Mouse (Mus musculus): ENCODE measurements around the gene 1700088E04Rik.

Gene 1700088E04Rik

DNA sequence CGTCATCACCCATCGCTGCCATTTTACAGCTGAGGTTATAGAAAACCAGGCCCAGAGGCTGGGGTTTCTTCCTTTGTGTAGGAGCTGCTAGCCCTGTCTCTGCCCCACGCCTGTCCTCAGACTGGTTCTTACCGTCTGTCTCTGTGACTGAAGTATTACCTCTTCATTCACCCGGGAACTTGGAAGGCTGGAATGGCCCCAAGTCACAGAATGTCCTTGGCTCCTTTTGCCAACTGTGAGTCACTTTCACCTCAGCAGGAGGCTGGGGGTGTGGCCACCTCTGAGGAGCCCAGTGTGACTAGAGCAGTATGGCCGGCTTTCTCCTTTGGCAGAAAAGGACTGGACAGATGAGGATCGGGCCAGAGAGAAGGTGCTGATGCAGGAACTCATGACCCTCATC is 9.6 kb downstream of the 1700088E04Rik start:
- no peak for DNase-seq (ENCODE audit: low spot score)

DNA sequence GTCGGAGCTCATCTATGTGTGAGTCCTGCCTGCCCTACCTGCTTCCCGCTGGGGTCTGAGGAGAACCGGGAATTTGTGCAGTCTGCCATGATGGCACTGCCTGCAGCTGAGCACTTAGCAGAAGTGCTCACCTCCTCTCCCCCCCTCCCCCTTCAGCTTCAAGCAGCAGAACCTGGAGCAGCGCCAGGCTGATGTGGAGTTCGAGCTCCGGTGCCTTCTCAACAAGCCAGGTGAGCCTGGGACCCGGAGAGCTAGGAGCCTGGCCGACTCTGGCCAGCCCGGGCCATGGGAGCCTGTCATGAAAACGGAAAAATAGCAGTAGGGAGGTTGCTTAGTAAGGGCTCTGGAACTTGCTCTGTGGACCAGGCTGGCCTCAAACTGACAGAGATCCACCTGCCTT is 10.3 kb downstream of the 1700088E04Rik start:
- DNase-seq (ENCODE audit: low spot score): no peak

DNA sequence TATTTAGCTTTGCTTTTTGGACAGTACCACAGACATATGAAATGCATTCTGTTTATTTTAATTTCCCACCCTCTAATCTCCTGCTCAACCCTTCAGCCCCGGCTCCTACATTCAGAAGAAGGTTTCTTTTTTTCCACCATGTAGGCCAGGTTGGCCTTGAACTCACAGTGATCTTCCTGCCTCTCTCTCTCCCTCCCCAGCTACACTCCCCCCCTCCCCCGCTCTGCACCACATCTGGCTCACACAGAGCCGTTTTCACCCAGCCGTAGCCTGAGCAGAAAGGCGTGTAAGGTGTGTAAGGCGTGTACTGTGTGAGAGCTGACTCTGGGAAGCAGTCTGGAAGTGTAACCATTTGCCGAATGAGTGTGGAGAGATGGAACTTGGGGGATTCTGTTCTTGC is 11.7 kb downstream of the 1700088E04Rik start:
- no peak for DNase-seq (ENCODE audit: low spot score)

DNA sequence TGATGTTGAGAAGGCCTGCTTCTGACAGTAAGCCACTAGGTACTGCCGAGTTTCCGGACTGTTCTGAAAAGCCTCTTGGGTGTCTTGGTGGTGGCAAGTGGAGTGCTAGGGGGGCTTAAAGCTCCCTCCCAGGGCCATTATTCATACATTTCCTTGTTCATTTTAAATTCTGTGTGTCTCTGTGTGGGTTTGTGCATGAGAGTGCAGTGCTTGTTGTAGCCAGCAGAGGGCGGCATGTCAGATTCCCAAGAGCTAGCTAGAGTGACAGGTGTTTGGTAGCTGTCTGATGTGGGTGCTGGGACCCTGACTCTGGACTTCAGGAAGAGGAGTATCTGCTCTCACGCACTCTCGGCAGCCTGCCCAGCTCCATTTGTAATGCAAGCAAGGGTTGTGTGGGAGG is 12.8 kb downstream of the 1700088E04Rik start:
- DNase-seq (ENCODE audit: low spot score): no peak

DNA sequence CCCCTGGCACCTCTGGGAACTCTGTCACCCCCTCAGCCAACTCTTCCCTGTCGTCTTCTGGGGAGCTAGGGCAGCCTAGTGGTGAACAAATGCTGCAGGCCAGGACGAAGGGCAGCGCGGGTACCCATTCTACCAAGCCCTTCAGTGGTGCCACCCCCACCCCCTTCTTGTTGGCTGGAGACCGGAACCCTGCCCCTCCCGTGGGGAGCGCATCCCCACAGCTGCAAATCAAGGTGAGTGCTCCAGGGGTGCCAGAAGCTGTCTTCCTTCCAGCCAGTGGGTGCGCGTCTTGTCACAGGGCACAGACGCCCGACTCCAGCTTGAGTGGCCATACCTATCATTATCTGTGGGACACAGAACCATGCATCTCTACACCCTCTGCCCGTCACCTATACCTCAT is 14.0 kb downstream of the 1700088E04Rik start:
- no peak for DNase-seq (ENCODE audit: low spot score)

DNA sequence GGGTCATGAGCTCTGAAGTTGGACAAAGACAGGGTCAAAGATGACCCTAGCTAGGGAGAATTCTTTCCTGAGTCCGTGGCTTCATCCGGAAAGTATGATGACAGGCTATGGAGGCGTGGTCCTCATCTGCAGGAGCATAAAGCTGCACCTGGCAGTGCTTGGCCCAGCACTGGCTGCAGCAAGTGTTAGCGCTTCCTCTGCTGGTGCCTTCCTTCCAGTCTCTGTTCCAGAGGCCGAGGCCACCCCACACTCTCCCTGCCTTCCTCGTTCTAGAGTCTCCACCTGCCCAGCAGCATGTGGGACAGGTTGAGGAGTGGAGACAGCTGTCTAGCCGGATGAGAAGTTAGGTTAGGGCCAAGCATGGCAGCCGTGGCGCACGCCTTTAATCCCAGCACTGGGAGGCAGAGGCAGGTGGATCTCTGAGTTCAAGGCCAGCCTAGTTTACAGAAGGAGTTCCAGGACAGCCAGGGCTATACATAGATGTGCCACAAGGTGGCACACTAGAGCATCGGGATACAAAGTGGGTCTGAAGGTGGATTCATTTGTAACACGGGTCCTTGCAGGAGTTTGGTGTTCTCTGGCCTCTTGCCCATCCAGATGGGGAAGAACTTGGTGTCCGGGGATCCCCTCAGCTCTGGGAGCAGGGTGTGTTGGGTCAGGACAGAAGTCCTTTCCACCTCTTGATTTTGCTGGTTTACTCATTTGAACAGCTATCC is 14.7 kb downstream of the 1700088E04Rik start:
- no peak for DNase-seq (ENCODE audit: low spot score)

DNA sequence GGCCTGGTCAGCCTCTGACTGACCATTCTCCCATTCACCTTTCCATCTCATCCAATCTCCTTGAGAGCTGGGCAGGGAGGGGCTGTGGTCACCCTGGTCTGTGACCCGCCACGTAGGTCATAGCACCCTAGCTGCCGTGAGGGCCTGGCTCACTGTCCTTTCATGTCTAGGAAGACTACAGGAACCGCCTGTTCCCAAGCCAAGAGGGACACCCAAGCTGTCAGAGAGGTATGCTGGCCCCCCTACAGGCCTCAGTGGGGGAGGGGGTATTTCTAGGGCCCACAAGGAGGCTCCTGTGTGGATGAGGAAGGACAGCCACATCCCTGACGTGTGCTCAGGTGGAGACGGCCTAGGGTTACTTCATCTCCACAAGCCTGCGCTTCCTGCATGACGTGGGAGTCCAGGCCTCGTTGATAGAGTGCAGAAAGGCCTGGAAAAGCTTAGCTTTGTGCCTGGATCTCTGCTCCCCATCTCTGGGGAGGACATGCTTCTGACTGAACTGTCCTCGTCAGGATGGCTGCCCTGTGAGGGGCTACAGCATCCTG is 16.6 kb downstream of the 1700088E04Rik start:
- DNase-seq (ENCODE audit: low spot score): no peak

DNA sequence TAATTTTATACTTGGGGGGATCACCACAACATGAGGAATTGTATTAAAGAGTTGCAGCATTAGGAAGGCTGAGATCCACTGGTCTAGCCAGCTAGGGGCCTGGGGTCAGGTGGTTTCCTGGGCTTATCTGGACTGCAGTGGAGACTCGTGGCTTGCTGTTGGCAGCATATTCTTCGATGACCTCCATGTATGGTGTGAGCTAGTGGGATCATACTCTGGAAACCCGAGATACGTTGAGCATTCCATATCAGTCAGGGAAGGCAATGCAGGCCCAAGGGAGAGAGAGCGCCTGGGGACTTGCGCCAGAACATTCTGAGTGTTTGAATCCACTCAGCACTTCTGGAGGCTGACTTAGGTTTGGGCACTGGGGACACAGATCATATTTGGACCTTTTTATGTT is 17.3 kb downstream of the 1700088E04Rik start:
- DNase-seq (ENCODE audit: low spot score): no peak

DNA sequence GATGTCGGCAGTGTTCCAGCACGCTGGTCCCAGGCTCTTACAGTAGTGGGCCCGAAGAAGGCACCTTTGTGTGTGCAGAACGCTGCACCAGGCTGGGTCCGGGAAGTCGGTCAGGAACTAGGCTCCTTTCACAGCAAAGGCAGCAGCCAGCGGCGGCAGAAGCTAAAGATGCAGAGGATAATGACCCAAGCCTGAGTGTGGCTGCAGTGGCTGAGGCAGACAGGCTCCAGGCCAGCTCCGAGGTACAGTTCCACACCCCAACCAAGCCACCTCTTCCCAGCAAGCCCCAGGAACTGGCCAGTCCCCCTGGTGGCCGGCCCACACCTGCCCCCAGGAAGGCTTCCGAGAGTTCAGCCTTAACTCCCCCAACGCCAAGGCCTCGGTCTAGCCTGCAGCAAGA is 18.5 kb downstream of the 1700088E04Rik start:
- no peak for DNase-seq (ENCODE audit: low spot score)

DNA sequence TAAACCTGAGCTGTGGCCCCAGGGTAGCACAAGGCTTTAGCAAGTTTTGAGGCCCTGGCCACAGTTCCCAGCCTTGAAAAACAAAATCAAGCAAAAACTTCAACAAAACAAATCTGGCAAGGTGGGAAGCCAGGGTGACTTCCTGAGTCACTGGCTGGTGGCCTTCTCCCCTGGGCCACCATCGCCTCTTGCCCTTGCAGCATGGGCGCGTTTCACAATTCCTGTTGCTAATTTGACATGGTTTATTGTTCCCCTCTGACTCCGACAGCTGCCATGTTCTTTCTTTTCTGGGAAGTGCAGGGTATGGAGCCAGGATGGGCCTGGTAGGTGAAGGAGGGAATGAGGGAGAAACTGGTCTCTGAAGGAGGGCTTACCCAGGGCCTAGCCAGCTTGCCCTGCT is 18.9 kb downstream of the 1700088E04Rik start:
- DNase-seq (ENCODE audit: low spot score): no peak

DNA sequence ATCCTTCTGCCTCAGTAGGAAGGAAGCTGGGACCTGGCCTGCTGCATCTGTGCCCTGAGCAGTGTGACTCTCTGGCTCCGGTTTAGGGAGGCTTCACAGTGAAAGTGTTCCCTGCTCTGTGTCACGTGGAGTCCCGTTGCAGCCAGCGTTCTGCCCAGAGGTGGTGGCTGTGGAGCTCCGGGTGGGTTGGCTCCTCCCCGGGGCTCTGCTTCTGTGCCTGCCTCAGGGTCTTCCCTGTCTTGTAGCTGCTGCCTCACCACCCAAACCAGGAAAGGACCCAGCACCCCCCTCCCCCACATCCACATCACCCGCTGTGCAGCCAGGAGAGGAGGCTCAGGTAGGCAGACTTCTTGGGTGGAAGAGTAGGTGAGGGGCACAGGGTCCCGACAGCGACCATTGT is 21.6 kb downstream of the 1700088E04Rik start:
- no peak for DNase-seq (ENCODE audit: low spot score)

DNA sequence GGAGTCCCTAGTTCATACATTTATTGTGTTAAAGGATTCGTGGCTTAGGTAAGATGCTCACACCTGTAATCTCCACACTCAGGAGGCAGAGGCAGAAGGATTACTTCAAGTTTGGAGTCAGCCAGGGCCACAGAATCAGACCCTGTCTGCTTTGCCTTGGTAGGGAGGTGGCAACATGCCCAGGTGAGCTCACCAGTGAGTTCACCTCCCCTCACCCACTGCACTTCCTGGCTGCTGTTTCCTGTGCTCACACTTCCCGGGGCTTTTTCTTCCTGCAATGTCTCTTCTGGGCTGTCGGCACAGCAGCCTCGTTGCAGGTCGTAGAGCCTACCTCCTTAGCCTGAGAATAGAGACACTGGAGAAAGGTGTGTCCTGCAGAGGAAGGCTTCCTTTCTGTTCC is 25.8 kb downstream of the 1700088E04Rik start:
- DNase-seq (ENCODE audit: low spot score): no peak

DNA sequence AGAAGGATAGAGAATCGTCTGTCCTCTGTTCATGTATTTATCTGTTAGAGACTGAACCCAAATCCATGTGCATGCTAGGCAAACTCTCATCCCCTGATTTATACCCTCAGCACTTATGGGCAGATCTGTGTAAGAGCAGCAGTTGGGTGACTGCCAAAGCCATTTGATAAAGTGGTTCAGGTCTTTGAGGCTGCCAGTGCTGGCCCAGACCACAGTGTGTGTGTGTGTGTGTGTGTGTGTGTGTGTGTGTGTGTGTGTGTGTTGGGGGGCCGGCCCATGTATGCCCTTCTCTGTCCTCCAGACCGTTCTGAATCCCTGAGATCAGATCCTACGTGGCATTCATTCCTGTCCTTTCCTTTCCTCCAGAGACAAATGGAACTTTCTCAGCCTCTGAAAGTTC is 29.3 kb downstream of the 1700088E04Rik start:
- no peak for DNase-seq (ENCODE audit: low spot score)

DNA sequence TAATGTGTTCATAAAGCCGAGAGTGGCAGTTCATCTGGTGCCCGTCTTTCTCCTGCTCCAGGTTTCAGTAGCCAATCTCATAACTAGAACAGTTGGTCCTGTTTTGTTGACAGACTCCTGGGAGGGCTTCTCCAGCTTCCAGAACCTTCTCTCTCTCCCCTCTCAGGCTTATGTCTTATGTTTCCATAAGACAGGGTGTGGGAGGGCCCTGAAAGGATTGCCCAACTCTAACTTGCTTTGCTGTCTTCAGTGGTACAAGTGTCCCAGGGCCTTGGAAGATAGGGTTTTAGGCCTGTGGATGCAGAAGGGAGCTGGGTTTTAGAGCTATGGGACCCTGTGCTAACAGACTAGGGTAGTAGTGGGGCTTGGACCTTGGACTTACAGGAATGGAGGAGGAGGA is 30.5 kb downstream of the 1700088E04Rik start:
- no peak for DNase-seq (ENCODE audit: low spot score)

DNA sequence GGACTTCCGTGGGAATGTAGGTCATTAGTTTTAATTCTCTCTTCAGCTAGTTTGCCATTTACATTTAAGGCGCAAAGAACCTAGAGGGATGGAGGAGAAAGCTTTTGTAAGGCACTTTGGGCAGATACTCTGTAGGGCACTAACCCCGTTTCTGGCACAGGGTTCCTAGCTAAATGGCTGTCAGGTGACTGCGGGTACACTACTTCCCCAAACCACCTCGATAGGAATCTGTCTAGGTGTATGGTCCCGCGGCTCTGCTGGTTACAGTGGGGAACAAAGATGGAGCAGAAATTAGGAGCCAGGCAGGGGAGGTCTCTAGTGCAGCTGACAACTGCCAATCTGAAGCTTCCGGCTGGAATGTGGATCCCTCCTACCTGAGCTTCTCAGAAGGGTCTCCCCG is 31.0 kb downstream of the 1700088E04Rik start:
- DNase-seq (ENCODE audit: low spot score): no peak

DNA sequence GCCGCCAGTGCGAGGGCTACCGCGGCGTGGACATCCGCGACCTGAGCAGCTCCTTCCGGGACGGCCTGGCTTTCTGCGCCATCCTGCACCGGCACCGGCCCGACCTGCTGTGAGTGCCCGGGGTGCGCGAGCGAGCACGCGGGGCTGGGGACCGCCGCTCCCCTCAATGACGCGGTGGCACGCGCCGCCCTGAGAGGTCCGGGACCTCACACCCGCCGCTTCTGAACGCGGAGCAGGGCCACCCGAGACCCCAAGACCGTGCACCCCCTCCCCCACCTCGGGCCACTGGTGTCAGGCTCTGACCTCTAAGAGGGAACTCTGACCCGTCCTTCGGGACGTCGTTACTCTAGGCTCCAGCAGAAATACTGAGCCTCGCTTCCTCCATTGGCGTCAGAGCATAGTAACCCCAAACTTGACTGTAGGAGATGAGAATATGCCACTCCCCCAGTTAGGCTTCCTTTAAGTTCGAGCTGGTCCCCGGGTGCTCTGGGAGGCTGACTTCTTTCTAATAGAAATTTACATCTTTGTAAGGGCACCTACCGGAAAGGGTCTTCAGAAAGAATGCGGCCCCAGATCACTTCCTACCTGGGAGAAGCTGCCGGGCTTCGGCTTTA is 31.6 kb downstream of the 1700088E04Rik start:
- no peak for DNase-seq (ENCODE audit: low spot score)

DNA sequence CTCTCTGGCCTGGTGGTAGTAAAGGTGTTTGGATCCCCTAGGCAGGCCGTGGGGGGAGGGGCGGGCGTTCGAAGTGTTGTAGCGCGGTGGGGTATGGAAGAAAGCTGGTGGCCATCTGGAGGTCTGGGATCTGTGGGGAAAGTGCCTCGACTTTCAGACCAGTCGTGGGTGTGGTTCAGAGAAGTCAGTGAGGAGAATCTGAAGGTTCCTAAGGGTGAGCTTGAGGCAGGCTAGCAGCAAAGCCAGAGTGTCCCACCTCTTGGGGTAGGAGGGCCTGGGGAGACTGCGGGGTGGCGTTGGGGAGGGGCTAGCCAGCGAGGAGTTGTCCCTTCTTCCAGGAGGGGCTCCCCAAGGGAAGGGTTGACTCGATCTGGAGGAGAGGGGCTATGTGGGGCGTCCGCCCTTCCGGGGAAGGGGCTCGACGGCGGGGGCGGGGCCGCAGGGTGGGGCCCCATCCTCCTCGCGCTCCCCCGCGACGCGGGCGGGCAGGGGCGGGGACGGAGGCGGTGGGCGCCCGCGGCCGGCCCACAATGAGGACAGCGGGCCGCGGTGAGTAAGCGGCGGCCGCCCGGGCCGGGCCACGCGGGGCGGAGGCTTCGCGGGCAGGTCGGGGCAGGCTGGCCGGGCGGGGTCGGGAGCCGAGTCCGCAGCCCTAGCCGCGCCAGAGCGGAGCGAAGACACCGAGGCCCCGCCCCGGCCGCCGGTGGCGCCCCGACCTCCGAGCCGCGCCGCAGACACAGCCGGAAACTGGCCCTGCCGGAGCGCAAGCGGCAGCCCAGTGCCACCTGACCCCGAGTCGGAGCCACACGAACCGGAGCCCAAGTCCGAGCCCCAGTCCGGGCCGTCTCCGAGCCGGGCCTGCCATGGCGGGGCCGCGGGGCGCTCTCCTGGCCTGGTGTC is 32.4 kb downstream of the 1700088E04Rik start, which contains the start of gene Micall1:
Micall1 (plus strand) TSS at position 478 of the 900 bp plus-strand sequence.
- DNase-seq (ENCODE audit: low spot score): no peak

DNA sequence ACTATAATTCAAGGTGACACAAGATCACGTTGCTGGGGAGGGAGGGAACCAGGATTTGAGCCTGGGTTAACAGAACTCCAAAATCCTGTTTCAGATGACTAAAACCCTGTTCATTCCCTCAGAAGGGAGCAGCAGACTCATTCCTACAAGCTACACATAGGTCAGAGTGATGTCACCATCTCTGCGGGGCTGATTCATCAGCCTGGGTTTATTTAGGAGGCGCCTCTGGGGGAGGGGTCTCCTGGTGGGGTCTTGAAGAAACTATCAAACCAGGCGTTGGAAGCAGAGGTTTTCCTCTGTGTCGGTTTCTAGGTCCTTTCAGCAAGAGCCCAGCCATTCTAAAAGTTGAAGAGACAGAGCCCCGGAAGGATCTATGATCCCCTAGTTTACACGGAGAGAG is 33.1 kb downstream of the 1700088E04Rik start:
- DNase-seq (ENCODE audit: low spot score): no peak

DNA sequence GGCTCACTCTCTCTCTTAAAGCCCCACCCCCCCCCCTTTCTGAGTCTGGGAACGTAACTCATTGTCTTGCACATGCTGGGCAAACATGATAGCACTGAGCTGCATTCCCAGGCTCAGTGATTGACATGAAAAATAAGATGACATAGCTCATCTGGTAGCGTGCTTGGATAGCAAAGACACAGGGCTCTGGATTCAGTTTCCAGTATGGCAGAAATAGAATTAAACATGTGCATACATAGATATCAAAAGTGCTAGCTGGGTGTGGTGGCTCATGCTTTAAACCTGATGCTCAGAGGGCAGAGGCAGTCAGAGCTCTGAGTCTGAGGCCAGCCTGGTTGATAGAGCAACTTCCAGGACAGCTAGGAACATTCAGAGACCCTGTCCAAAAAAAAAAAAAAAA is 35.2 kb downstream of the 1700088E04Rik start:
- DNase-seq (ENCODE audit: low spot score): no peak

DNA sequence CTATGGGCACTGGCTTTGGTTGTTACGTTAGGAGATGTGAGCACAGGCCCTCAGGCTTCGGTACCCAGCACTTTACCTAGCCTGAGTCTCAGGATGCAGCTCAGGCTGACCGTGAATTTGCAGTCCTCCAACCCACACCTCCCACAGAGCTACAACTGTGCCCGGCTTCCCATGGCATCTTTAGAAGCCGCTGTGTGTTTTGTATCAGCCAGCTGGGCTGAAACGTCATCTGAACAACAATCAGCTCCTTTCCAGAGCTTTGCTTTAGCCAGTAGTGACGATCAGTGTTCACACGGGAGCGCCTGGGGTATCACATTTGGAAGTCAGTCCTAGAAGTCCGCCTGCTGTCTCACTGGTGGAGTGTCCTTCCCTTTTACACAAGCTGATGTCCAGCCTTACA is 37.8 kb downstream of the 1700088E04Rik start:
- no peak for DNase-seq (ENCODE audit: low spot score)

DNA sequence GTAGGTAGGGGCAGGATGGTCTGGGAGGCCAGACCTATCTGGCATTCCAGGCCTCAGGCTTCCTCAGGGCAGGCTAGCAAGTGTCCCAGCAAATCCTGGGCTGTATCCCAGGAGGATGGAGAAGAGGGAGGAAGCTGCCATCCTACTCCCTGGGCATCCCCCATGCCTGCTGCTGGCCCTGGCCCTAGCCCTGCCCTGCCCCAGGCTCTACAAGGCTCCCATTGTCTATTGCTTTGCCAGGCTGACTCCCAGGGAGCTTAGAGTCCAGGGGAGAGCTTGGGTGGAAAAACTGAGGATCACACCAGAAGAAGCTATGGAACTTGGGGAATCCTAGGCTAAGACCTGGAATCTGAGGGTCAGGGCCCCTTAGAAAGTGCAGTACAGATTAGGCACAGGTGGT is 39.5 kb downstream of the 1700088E04Rik start:
- no peak for DNase-seq (ENCODE audit: low spot score)

DNA sequence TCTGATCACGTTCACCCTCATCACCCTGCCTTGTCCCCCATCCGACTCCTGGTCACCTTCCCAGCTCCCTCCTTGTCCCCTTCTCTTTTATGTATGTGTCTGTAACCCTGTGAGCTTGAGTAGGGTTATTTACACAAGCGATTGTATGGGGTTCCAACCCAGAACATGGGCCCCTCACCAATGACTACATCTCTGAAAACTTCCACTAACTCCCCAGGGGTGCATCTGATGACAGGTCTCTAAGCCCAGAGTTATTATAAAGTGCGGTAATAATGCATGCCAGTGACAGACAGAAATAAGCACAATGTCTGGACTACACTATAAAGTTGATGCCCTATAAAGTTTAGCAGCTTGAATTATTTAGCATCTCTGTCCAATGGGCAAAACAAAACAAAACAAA is 40.7 kb downstream of the 1700088E04Rik start:
- no peak for DNase-seq (ENCODE audit: low spot score)

DNA sequence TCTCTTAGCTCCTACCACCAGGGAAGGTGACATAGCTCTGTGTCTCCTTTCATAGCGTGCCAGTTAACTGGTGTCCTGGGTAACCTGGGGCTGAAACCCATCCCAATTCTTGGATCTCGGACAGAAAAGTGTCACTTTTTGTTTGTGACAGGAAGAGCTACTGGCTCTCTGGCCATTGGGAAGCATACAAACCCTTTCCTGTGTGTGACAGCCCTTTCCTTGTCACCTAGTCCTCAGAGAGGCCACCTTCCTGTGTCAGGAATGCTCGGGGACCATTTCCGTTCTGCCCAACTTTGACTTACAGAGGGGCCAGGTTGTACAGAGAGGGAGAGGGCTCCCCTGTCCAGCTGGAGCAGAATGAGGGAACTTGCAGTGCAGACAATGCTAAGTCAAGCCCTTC is 41.6 kb downstream of the 1700088E04Rik start:
- DNase-seq (ENCODE audit: low spot score): no peak

All from layer of hippocampus, adult 9-10 months (tissue).